Mouse (Mus musculus) brain, embryonic 18.5 days (tissue): ENCODE data around the gene Ppard.

Experiments
- DNase-seq: peaks from one replicate; pipeline ENCODE4 v3.0.0-alpha.2; 2012; ENCODE audit warnings: low read depth, low spot score

Ppard gene

GRCm38 (mm10) chr17:28255651-28256050 is 23.2 kb downstream of the Ppard start:
- no peak for DNase-seq

- DNase-seq, result no peak
Measured at GRCm38 (mm10) chr17:28256651-28257328, 24.3 kb downstream of the Ppard start.

- DNase-seq, result no peak
Measured at GRCm38 (mm10) chr17:28258325-28258724, 25.8 kb downstream of the Ppard start.

GRCm38 (mm10) chr17:28259890-28260542 is 27.5 kb downstream of the Ppard start:
- DNase-seq, result no peak

GRCm38 (mm10) chr17:28260543-28260909 is 28.0 kb downstream of the Ppard start:
- no peak for DNase-seq

- no peak for DNase-seq
Measured at GRCm38 (mm10) chr17:28261795-28262194, 29.3 kb downstream of the Ppard start.

- DNase-seq, result no peak
Measured at GRCm38 (mm10) chr17:28263181-28263894, 30.8 kb downstream of the Ppard start.

GRCm38 (mm10) chr17:28267251-28267650 is 34.8 kb downstream of the Ppard start:
- no peak for DNase-seq

GRCm38 (mm10) chr17:28270165-28270564 is 37.7 kb downstream of the Ppard start:
- no peak for DNase-seq

- no peak for DNase-seq
Measured at GRCm38 (mm10) chr17:28271537-28272266, 39.2 kb downstream of the Ppard start.

- DNase-seq, result no peak
Measured at GRCm38 (mm10) chr17:28272281-28272680, 39.8 kb downstream of the Ppard start.

GRCm38 (mm10) chr17:28272837-28273236 is 40.3 kb downstream of the Ppard start:
- DNase-seq, result no peak

- DNase-seq, result no peak
Measured at GRCm38 (mm10) chr17:28274739-28275138, 42.2 kb downstream of the Ppard start.

- DNase-seq, result no peak
Measured at GRCm38 (mm10) chr17:28277226-28277625, 44.7 kb downstream of the Ppard start.

- DNase-seq, result no peak
Measured at GRCm38 (mm10) chr17:28277721-28278120, 45.2 kb downstream of the Ppard start.

- DNase-seq, result no peak
Measured at GRCm38 (mm10) chr17:28278156-28278555, 45.7 kb downstream of the Ppard start.

- no peak for DNase-seq
Measured at GRCm38 (mm10) chr17:28279236-28279635, 46.7 kb downstream of the Ppard start.

GRCm38 (mm10) chr17:28279780-28280422 is 47.4 kb downstream of the Ppard start:
- DNase-seq, result no peak

GRCm38 (mm10) chr17:28280423-28280800 is 47.9 kb downstream of the Ppard start:
- no peak for DNase-seq

- DNase-seq, result no peak
Measured at GRCm38 (mm10) chr17:28280831-28281377, 48.4 kb downstream of the Ppard start.

GRCm38 (mm10) chr17:28281866-28282441 is 49.5 kb downstream of the Ppard start:
- no peak for DNase-seq
